Mouse (Mus musculus) B cell, adult 2 months (primary cell): ENCODE data around the gene Acta1.

Experiments used
- DNase-seq, 2 experiments: peaks; one replicate each; pipeline ENCODE4 v3.0.0; 2022

Gene Acta1

GRCm38 (mm10) chr8:123894502-123895097 is at the start of gene Acta1:
Acta1 (minus strand) TSS chr8:123894751.
- DNase-seq = no peak

DNA sequence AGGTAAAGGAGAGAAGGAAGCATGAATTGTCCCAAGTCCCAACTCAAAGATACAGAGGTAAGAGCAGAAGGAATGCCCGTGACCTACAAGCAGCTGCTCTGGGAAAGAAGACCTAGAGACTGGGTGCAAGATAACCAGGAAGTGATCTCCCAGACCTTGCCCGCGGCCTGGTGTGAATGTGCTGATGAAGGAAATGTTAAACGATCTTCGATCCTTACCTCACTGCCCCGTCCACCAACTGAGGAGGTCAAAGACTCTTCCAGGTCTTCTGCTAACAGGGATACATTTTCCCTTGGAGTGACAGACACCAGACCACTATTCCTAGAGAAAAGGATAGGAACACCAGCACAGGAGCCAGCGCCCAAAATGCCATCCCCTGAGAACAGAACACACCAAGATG is 34.5 kb upstream of the Acta1 start:
- DNase-seq = no peak

DNA sequence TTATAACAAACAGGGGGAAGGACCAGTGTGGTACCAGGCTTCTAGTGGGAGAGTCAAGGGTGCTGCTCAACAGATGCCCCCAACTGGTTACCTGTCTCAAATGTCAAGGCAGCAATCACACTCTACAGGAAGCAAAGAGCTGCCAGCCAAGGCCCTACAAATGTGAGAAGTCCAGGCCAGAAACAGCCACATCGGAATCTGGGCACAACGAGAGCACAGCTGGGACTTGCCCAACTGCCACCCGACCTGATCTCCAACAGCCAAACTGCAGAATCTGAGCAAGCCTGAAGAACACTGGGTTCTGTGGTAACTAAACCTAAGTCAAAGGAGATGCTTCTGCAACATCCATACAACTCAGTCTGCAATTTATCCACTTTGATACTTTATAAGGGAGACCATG is 31.1 kb upstream of the Acta1 start:
- DNase-seq = no peak

GRCm38 (mm10) chr8:123924719-123925118 is 30.2 kb upstream of the Acta1 start:
- peak; percentile 87 to 90 for DNase-seq

GRCm38 (mm10) chr8:123914635-123915034 is 20.1 kb upstream of the Acta1 start:
- no peak for DNase-seq

DNA sequence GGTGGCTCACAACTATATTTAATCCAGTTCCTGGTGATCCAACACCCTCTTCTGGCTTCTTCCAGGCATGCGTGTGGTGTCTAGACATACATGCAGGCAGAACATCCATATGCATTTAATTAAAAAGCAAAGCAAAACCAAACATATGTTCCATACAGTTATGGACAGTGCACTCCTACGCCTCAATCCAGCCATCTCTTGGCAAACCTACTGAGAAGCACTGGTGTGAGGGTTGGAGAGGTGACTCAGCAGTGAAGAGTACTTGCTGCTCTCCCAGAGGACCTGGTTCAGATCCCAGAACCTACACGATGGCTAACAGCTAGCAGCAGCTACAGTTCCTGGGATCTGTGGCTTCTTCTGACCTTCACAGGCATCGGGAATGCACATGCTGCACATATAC is 17.7 kb upstream of the Acta1 start:
- no peak for DNase-seq

- no peak for DNase-seq
Measured at GRCm38 (mm10) chr8:123907604-123908003, 13.1 kb upstream of the Acta1 start.

GRCm38 (mm10) chr8:123902653-123903052 is 8.1 kb upstream of the Acta1 start:
- DNase-seq = no peak

DNA sequence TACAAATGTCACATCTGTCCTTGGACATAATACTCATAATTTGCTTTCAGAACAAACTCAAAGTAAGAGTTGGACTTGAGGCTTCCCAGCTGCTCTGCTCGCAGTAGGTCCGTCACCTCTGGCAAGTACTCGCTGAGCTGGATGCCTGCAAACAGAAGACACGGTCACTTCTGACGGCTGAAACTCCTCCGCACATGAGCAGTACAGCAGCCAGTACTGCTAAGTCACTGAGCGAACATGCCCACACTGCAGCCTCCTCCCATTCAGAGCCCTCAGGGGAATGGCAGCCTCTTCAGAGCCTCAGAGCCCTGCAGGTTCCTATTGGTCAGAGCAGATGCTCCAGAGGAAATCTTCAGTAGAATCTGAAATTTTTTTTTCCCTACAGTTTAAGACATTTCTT is 4.8 kb upstream of the Acta1 start:
- DNase-seq = no peak

DNA sequence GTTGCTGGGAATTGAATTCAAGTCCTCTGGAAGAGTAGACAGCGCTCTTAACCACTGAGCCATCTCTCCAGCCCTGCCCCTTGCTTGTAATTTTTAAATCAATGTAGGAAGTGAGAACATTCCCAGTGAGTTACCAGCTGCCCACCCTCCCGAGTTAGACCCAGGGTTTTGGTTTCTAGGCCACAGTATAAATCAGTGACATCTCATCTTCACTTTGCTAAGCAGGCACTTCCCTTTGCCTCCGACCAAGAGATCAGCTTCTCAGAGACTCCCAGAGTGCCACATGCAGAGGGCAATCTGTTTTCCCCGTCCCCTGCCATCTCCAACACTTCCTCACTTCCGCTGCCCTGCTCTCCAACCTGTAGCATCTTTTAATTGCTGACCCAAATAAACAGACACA is 4.0 kb upstream of the Acta1 start:
- DNase-seq = no peak

GRCm38 (mm10) chr8:123896774-123897173 is 2.2 kb upstream of the Acta1 start:
- DNase-seq = no peak

- DNase-seq = no peak
Measured at GRCm38 (mm10) chr8:123896366-123896761, 1.8 kb upstream of the Acta1 start.

- no peak for DNase-seq
Measured at GRCm38 (mm10) chr8:123895680-123896365, 1.3 kb upstream of the Acta1 start.

DNA sequence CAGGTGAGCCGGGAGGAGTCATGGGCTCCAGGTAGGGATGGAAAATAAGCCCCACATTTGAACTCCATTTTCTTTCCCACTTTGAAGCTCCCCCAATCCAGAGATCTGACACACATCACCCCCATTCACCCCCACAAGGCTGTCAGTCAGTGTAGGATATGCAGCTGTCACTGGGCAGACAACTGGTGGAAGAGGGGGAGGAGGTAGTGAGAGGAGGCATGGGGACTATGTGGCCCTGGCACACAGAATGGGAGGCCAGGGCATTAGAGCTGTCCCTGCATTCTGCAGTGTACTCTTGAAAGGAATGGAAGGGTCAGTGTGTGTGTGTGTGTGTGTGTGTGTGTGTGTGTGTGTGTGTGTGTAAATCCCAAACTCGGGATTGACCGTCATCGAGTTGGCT is 679 bp upstream of the Acta1 start:
- no peak for DNase-seq

GRCm38 (mm10) chr8:123893413-123893812 is 1.1 kb downstream of the Acta1 start:
- DNase-seq = no peak

DNA sequence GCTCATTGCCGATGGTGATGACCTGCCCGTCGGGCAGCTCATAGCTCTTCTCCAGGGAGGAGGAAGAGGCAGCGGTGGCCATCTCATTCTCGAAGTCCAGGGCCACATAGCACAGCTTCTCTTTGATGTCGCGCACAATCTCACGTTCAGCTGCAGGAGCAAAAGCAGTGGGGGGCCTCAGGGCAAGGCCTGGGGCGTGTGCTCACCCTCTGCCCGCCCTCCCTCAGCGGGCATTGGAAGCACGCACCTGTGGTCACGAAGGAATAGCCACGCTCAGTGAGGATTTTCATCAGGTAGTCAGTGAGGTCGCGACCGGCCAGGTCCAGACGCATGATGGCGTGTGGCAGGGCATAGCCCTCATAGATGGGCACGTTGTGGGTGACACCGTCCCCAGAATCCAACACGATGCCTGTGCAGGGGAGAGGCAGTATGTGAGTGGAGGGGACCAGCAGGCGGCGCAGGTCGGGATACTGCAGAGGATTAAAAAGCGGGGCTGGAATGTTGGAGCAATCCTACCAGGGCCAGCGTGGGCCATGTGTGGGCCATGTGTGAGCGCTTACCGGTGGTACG is 1.9 kb downstream of the Acta1 start:
- DNase-seq = no peak

GRCm38 (mm10) chr8:123891883-123892585 is 2.5 kb downstream of the Acta1 start:
- no peak for DNase-seq

- DNase-seq = peak; percentile 15
Measured at GRCm38 (mm10) chr8:123891271-123891670, 3.3 kb downstream of the Acta1 start.

DNA sequence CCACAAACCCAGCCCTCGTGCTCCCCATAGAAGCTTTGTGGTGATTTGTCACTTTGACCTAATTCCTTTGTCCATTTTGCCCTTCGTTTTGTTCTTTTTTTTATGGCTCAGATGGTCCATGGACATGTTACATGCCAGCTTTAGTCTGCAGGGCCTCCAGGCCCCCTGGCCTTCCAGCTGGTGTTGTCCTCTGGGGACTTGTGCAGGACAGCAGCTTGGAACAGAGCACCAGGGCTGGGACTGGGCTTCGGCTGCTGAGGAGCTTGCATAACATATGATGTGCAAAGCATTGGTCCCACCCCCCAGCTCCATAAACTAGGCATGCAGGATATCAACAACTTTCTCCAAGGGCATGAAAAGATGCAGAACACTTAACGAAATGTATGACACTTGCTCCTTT is 4.8 kb downstream of the Acta1 start:
- DNase-seq = no peak

DNA sequence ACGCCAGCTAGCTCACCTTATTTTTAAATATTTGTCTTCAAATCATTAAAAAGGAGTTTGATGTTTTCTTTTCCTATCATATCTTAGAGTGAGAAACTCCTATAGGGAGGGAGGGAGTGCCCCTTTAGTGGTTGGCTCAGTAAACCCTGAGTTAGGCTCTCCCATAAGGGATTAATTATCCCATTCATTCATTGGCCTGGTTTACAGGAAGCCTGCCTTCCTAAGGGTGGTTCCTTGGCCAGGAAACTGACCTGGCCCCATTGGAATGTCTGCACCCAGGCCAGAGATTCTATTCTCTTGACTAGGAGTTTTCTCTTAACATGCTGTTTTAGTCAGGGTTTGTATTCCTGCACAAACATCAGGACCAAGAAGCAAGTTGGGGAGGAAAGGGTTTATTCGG is 6.6 kb downstream of the Acta1 start:
- no peak for DNase-seq

- no peak for DNase-seq
Measured at GRCm38 (mm10) chr8:123887163-123887562, 7.4 kb downstream of the Acta1 start.

GRCm38 (mm10) chr8:123884721-123885565 is 9.6 kb downstream of the Acta1 start:
- no peak for DNase-seq

GRCm38 (mm10) chr8:123883094-123883493 is 11.5 kb downstream of the Acta1 start:
- no peak for DNase-seq
